Mouse (Mus musculus): ENCODE data around the gene Nudt4. TPM values are rescaled to one million over a fixed set of nuclear protein-coding genes. Genes with fewer than 3 reads are reported as not detected.
"Not testable (repeated sequence)": the region's sequence is repeated elsewhere in the genome, so short reads cannot be mapped to it uniquely, and the experiment has no call there.

Nudt4 gene
- total RNA-seq, 1 experiment, result 92.4 TPM

DNA sequence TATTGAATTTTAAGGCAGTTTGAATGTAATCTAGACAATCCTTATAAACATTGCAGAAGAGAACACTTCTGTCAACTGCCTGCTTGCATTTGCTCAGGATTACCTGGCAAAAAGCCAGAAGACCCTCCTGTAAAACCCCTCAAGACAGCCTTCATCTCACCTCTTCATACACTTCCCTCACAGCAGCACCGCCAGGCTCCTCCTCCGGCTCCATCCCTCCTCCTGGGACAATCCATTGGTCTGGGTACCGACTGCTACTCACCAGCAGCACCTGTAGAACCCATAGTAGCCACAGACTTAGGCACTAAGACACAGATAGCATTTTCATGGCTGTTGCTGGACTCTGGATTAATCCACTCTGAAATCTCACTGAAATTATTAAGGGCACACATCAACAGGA lies 11.6 kb downstream of the Nudt4 start:
- Histone ChIP-seq H3K36me3 (ENCODE audit: control insufficient read depth, insufficient read depth, low read length, poor library complexity, severe bottlenecking) (peaks cover 23% of the 10 kb centered on the region), H3K9me3 (ENCODE audit: control insufficient read depth, insufficient read depth, low read depth, low read length) (no peaks in the 10 kb centered on the region), H3K4me3 (ENCODE audit: insufficient read depth in 1 of 2, low read depth in 1 of 2, low read length in 2 of 2, poor library complexity in 1 of 2, severe bottlenecking in 1 of 2) (no peak overlapping the region), H3K4me1 (ENCODE audit: control insufficient read depth in 2 of 2, insufficient read depth in 2 of 2, low read length in 2 of 2, poor library complexity in 1 of 2) (peaks cover 0 to 9% of the 10 kb centered on the region in 2 experiments; a peak in 2 of 4 replicates), H3K27ac (ENCODE audit: insufficient read depth, low read depth, low read length, poor library complexity, severe bottlenecking) (no peak overlapping the region), H3K9ac (ENCODE audit: insufficient read depth, low read depth, low read length, poor library complexity, severe bottlenecking) (no peak overlapping the region)
- in situ Hi-C loops (cut with MboI; ENCODE audit: low sequenced_read_pairs in 2 of 2, unreplicated experiment in 2 of 2), result loop anchor here (10.0 to 25.0 kb wide), 3 partner anchors 302 to 342 kb away; no protein-coding TSS in a partner anchor
- TF ChIP-seq HCFC1 (IDR thresholded peaks at IDR 0.05; ENCODE audit: borderline replicate concordance, insufficient read depth, low read length), result no peak
- TF ChIP-seq MAFK (IDR thresholded peaks at IDR 0.05; ENCODE audit: insufficient read depth, low read depth, low read length), result no peak
- TF ChIP-seq CHD2 (IDR thresholded peaks at IDR 0.05; ENCODE audit: low read depth, low read length), result no peak
- TF ChIP-seq ZNF384 (IDR thresholded peaks at IDR 0.05; ENCODE audit: low read depth, low read length), result no peak
- no peak for DNase-seq (ENCODE audit: low read depth, low spot score)

DNA sequence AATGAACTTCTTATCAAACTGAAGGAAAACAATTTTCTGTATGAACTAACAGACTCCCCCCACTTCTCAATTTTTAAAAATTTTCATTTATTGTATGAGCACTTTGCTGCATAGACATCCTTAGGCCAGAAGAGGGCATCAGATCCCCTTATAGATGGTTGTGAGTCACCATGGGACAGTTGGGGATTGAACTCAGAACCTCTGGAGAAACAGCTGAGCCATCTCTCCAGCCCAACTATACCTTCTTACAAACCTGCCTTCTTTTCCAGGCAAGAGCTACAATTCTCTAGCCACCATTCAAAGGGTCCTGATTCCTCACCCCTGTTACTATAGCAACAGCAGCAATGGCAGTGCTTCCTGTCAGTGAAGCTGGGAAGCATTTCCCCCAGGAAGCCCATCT lies 12.2 kb downstream of the Nudt4 start:
- TF ChIP-seq CHD2 (IDR thresholded peaks at IDR 0.05; ENCODE audit: low read depth, low read length), result no peak
- no peak for TF ChIP-seq ZNF384 (IDR thresholded peaks at IDR 0.05; ENCODE audit: low read depth, low read length)
- no peak for TF ChIP-seq MAFK (IDR thresholded peaks at IDR 0.05; ENCODE audit: insufficient read depth, low read depth, low read length)
- TF ChIP-seq HCFC1 (IDR thresholded peaks at IDR 0.05; ENCODE audit: borderline replicate concordance, insufficient read depth, low read length), result no peak
- TF ChIP-seq ZC3H11A (IDR thresholded peaks at IDR 0.05; ENCODE audit: borderline replicate concordance, low read depth, low read length), result no peak
- Histone ChIP-seq H3K36me3 (ENCODE audit: control insufficient read depth, insufficient read depth, low read length, poor library complexity, severe bottlenecking) (peaks cover 25% of the 10 kb centered on the region), H3K9me3 (ENCODE audit: control insufficient read depth, insufficient read depth, low read depth, low read length) (no peaks in the 10 kb centered on the region), H3K4me1 (ENCODE audit: control insufficient read depth in 2 of 2, insufficient read depth in 2 of 2, low read length in 2 of 2, poor library complexity in 1 of 2) (peaks cover 0 to 9% of the 10 kb centered on the region in 2 experiments; a peak in 2 of 4 replicates), H3K27ac (ENCODE audit: insufficient read depth, low read depth, low read length, poor library complexity, severe bottlenecking) (no peak overlapping the region), H3K4me3 (ENCODE audit: insufficient read depth in 1 of 2, low read depth in 1 of 2, low read length in 2 of 2, poor library complexity in 1 of 2, severe bottlenecking in 1 of 2) (no peak overlapping the region), H3K9ac (ENCODE audit: insufficient read depth, low read depth, low read length, poor library complexity, severe bottlenecking) (no peak overlapping the region)
- in situ Hi-C loops (cut with MboI; ENCODE audit: low sequenced_read_pairs in 2 of 2, unreplicated experiment in 2 of 2), result loop anchor here (10.0 to 25.0 kb wide), 3 partner anchors 303 to 343 kb away; no protein-coding TSS in a partner anchor
- DNase-seq (ENCODE audit: low read depth, low spot score), result no peak

DNA sequence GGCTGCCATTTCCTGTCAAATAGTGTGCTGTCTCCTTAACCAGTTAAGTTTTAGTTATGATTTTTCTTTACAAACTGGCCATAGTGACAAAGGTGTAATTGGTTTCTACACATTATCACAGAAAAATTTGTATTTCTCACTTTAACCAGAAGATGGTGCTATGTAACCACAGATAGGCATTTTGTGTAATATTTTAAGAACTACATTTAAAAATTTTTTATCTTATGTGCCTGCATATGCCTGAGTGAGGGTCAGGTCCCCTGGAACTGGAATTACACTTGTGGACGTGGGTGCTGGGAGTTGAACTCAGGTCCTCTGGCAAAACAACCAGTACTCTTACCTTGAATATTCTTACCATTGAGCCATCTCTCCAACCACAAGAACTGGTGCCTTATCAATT lies 13.4 kb downstream of the Nudt4 start:
- TF ChIP-seq ZNF384 (IDR thresholded peaks at IDR 0.05; ENCODE audit: low read depth, low read length), result no peak
- 0 out of 2 replicates have a peak, but pooled peaks have one; percentile 23 for TF ChIP-seq ZC3H11A (IDR thresholded peaks at IDR 0.05; ENCODE audit: borderline replicate concordance, low read depth, low read length)
- in situ Hi-C loops (cut with MboI; ENCODE audit: low sequenced_read_pairs in 2 of 2, unreplicated experiment in 2 of 2), result loop anchor here (10.0 to 25.0 kb wide), 3 partner anchors 304 to 344 kb away; no protein-coding TSS in a partner anchor

DNA sequence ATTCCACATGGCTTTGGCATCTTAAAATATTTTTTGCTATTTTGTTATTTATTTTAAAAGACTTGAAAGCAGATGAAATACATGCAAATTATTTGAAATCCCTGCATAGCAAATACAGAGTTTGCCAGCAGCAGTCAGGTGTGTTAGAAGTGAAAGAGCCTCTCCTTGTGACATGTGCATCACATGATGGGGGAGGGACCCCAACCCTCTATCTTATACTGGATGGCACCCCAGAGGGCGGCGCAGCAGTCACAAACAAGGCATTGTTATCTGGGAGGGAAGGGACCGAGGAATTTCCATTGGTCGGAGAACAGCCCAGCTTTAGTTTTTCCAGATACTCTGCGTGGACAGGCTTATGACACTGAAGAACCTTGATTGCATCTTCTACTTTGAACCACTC lies 14.9 kb downstream of the Nudt4 start:
- H3K27ac ChIP-seq (ENCODE audit: insufficient read depth, low read depth, low read length, poor library complexity, severe bottlenecking); DNase-seq (ENCODE audit: low read depth, low spot score); H3K9me3 ChIP-seq (ENCODE audit: control insufficient read depth, insufficient read depth, low read depth, low read length); H3K4me3 ChIP-seq (ENCODE audit: insufficient read depth in 1 of 2, low read depth in 1 of 2, low read length in 2 of 2, poor library complexity in 1 of 2, severe bottlenecking in 1 of 2); H3K9ac ChIP-seq (ENCODE audit: insufficient read depth, low read depth, low read length, poor library complexity, severe bottlenecking); H3K4me1 ChIP-seq (ENCODE audit: control insufficient read depth in 2 of 2, insufficient read depth in 2 of 2, low read length in 2 of 2, poor library complexity in 1 of 2): not testable (repeated sequence)
- peaks cover 23% of the 10 kb centered on the region for H3K36me3 ChIP-seq (ENCODE audit: control insufficient read depth, insufficient read depth, low read length, poor library complexity, severe bottlenecking)
- in situ Hi-C loops (cut with MboI; ENCODE audit: low sequenced_read_pairs in 2 of 2, unreplicated experiment in 2 of 2), result loop anchor here (25.0 kb wide), 2 partner anchors 488 to 538 kb away; no protein-coding TSS in a partner anchor

More for the DNA sequence above, 13.4 kb downstream of the Nudt4 start:
- peaks cover 25% of the 10 kb centered on the region for H3K36me3 ChIP-seq (ENCODE audit: control insufficient read depth, insufficient read depth, low read length, poor library complexity, severe bottlenecking)
- no peak overlapping the region for H3K9ac ChIP-seq (ENCODE audit: insufficient read depth, low read depth, low read length, poor library complexity, severe bottlenecking)
- no peak for DNase-seq (ENCODE audit: low read depth, low spot score)
- no peak overlapping the region for H3K4me3 ChIP-seq (ENCODE audit: insufficient read depth in 1 of 2, low read depth in 1 of 2, low read length in 2 of 2, poor library complexity in 1 of 2, severe bottlenecking in 1 of 2)
- H3K4me1 ChIP-seq (ENCODE audit: control insufficient read depth in 2 of 2, insufficient read depth in 2 of 2, low read length in 2 of 2, poor library complexity in 1 of 2), result peaks cover 0 to 3% of the 10 kb centered on the region in 2 experiments; a peak in 1 of 4 replicates
- no peak overlapping the region for H3K27ac ChIP-seq (ENCODE audit: insufficient read depth, low read depth, low read length, poor library complexity, severe bottlenecking)
- H3K9me3 ChIP-seq (ENCODE audit: control insufficient read depth, insufficient read depth, low read depth, low read length), result no peaks in the 10 kb centered on the region

DNA sequence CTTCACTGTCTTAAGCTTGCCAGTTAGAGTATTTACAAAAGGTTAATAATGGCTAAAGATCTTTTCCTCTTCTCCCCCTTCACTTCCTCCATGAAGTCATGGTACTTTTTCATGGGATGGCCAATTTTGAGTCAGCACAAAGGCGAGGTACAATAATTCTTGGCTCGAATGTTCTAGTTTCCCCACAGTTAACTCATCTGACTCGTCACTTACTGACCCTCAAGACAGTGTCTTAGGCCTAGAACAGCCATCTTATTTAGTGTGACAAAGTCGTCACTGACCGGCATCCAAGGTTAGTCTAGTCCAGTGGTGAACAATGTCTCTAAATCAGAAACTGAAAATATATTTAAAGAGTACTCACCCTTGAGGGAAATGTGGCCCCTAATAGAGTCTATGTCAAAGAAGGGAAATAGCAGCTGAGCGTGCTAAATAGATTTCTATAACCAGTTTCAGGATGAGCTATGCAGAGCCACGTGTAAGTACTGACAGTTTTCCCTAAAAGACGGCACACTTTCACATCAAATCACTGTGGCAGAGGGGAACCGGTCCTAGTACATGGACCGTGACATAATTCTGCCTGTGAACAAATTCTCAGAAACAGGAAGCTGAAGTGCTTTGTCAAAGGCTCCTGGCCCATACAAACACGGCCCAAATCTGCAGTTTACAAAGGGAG lies 15.7 kb downstream of the Nudt4 start:
- Histone ChIP-seq H3K36me3 (ENCODE audit: control insufficient read depth, insufficient read depth, low read length, poor library complexity, severe bottlenecking) (peaks cover 25% of the 10 kb centered on the region), H3K9ac (ENCODE audit: insufficient read depth, low read depth, low read length, poor library complexity, severe bottlenecking) (no peak overlapping the region), H3K4me1 (ENCODE audit: control insufficient read depth in 2 of 2, insufficient read depth in 2 of 2, low read length in 2 of 2, poor library complexity in 1 of 2) (0 out of 4 replicates have a peak, but pooled peaks cover 0 to 3% of the 10 kb centered on the region in 2 experiments), H3K4me3 (ENCODE audit: insufficient read depth in 1 of 2, low read depth in 1 of 2, low read length in 2 of 2, poor library complexity in 1 of 2, severe bottlenecking in 1 of 2) (no peak overlapping the region), H3K27ac (ENCODE audit: insufficient read depth, low read depth, low read length, poor library complexity, severe bottlenecking) (no peak overlapping the region), H3K9me3 (ENCODE audit: control insufficient read depth, insufficient read depth, low read depth, low read length) (no peaks in the 10 kb centered on the region)
- no peak for TF ChIP-seq CHD2 (IDR thresholded peaks at IDR 0.05; ENCODE audit: low read depth, low read length)
- TF ChIP-seq MAFK (IDR thresholded peaks at IDR 0.05; ENCODE audit: insufficient read depth, low read depth, low read length), result no peak
- TF ChIP-seq ZC3H11A (IDR thresholded peaks at IDR 0.05; ENCODE audit: borderline replicate concordance, low read depth, low read length), result no peak
- no peak for TF ChIP-seq ZNF384 (IDR thresholded peaks at IDR 0.05; ENCODE audit: low read depth, low read length)
- TF ChIP-seq HCFC1 (IDR thresholded peaks at IDR 0.05; ENCODE audit: borderline replicate concordance, insufficient read depth, low read length), result no peak
- in situ Hi-C loops (cut with MboI; ENCODE audit: low sequenced_read_pairs in 2 of 2, unreplicated experiment in 2 of 2), result loop anchor here (25.0 kb wide), 2 partner anchors 489 to 539 kb away; no protein-coding TSS in a partner anchor
- no peak for DNase-seq (ENCODE audit: low read depth, low spot score)
